Mouse (Mus musculus) T-cell, adult 2 months (primary cell): ENCODE measurements around the gene Fcer2a.

Experiments
- DNase-seq: peaks from one replicate; pipeline ENCODE4 v3.0.0; 2022; ENCODE audit warnings: low spot score

Gene Fcer2a

GRCm38 (mm10) chr8:3694121-3694520 lies at the start of gene Fcer2a:
Fcer2a (minus strand) TSS chr8:3694175.
- DNase-seq, result no peak

GRCm38 (mm10) chr8:3736947-3737346 lies 43.0 kb upstream of the Fcer2a start:
- DNase-seq, result no peak

GRCm38 (mm10) chr8:3735599-3735998 lies 41.6 kb upstream of the Fcer2a start:
- DNase-seq, result no peak

- no peak for DNase-seq
Measured at GRCm38 (mm10) chr8:3734084-3734483, 40.1 kb upstream of the Fcer2a start.

DNA sequence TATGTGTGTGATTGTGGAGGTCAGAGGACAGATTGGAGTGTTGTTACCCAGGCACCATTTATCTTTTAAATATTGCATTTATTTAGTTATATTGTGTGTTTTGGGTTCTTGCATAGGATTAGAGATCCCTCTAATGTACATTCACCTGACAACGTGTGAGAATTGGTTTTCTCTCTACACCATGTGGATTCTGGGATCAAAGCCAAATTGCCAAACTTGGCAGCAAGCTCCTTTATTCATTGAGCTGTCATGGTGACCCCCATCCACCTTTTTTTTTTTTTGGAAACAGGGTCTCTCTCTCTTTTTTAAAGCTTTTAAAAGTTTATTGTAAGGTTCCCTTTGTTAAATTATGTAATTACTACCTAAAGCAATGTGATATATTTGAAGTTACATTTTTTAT lies 27.1 kb upstream of the Fcer2a start:
- DNase-seq, result no peak

DNA sequence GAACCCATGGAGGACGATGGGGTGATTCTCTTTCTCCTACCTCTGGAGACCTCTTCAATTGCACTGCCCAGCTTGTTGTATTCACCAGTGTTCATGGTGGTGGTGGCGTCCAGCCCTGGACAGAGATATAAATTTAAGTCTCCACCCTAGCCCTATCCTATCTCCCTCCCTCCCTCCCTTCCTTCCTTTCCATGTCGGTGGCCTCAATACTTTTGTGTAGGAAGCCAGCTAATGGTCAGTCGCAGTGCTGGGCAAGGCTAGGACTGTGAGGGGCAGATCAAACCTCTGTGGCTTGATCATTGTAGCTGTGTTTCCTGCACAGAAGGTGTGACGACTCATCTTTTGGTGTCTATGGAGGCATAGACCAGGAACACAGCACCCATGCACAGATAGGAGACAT lies 26.6 kb upstream of the Fcer2a start, which contains the start of gene Clec4g:
Gene Clec4g (minus strand): TSS at position 101 of the 400 bp plus-strand sequence.
- no peak for DNase-seq

- DNase-seq, result peak; percentile 54
Measured at GRCm38 (mm10) chr8:3718559-3718958, 24.6 kb upstream of the Fcer2a start.

GRCm38 (mm10) chr8:3717321-3717954 lies 23.5 kb upstream of the Fcer2a start:
- no peak for DNase-seq

DNA sequence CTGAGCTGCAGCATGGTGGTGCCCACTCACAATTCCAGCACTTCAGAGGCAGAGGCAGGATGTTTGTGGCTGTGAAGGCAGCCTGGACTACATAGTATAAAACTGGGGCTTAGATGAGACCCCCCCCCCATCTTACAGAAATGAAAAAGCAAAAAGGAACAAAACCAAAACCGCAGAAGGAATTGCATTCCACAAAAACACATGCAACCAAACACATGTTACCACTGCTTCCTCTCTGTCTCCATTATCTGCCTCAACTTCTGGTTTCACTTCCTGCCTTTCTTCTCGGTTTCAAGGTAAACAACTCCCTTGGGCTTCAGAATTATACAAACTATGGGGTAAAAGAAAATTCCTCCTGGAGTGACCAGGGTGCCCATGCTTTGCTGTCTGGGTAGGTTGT lies 17.7 kb upstream of the Fcer2a start:
- DNase-seq, result peak; percentile 9

DNA sequence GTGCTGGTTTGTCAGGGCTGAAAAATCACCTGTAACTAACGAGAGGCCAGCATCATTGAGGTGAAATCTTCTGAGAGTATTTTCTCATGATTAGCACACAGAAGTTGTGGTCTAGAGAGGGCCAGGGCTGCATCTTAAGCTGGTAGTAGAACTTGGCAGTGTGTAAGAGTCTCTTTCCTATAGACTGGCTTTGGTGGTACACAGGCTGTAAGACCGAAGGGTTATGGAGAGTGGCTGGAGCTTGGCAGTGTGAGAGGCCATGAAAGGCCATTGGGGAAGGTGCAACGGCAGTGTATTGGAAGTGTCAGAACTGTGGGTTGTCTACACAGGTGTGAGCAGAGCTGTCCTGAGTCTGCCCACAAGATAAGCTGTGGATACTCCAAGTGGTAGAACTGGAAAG lies 16.3 kb upstream of the Fcer2a start:
- DNase-seq, result no peak

GRCm38 (mm10) chr8:3707611-3708010 lies 13.6 kb upstream of the Fcer2a start:
- no peak for DNase-seq

DNA sequence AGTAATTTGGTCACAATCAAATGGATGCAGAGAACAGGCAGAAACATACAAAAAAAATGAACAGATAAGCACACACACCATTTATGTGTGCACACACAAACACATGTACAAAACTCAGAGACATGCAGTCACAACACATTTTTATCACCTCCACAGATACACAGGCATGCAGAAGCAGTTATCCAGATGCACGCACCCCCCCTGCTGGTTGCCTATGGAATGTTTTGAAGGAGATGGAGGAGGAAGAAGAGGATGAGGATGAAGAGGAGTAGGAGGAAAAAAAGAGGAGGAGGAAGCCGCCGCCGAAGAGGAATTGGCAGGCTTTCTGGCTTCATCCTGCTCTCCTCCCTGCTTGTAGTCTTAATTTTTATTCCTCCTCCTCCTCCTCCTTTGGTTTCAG lies 11.7 kb upstream of the Fcer2a start:
- DNase-seq, result no peak

DNA sequence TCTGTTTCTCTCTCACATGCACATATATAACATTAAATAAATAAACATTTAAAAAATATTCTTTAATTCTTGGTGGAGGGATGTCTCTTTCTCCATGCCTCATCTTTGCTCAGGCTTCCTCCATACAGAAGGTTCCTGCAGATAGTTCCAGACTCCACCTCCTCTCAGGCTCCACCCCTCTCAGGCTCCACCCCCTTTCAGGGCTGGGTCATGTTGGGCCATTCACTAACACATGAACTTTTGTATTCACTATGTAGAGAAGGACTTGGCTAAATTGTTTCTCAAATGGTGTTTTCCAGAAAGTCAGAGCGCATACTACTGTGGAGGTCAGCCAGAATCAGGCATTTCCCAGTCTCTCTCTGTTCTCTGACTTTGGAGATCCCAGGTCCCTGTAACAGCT lies 7.5 kb upstream of the Fcer2a start:
- DNase-seq, result no peak

GRCm38 (mm10) chr8:3690774-3691173 lies 3.2 kb downstream of the Fcer2a start:
- no peak for DNase-seq

DNA sequence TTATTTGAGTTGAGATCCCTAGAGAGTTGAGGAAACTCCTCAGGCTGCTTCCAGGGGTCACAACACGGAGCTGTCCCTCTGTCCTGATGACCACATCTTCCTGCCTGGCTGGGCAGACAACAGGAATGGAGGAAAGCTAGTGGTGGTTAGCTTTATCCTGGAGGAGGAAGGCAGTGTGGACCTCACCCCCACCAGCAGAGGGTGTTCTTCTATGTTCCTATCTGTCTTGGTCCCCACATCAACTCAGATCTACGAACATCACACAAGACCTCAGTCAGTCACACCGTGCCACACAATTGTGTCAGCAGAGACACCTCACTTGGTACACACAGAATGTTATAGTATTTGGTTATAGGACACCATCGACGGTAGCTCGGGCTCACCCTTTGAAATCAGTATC lies 6.4 kb downstream of the Fcer2a start:
- no peak for DNase-seq

GRCm38 (mm10) chr8:3685422-3685821 lies 8.6 kb downstream of the Fcer2a start:
- no peak for DNase-seq

GRCm38 (mm10) chr8:3684530-3684929 lies 9.4 kb downstream of the Fcer2a start:
- DNase-seq, result no peak

- no peak for DNase-seq
Measured at GRCm38 (mm10) chr8:3683408-3684176, 10.4 kb downstream of the Fcer2a start.

GRCm38 (mm10) chr8:3682435-3682834 lies 11.5 kb downstream of the Fcer2a start:
- DNase-seq, result no peak

DNA sequence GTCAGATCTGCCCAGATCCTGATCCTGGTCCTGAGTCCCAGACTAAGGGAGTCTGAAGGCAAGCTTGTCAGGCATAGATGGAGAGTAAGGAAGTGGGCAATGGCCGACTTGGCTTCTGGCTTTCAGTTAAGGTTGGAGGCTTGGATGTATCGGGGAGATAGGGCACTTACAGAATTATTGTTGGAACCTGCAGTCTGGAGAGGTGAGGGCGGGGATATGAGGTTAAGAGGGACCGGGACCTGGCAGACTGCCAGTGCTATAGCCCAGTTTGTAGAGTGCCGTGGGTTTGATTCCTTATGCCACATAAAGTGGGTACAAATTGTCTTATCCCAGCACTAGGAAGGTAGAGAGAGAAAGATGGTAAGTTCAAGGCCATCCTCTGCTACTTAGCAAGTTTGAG lies 14.3 kb downstream of the Fcer2a start:
- no peak for DNase-seq

DNA sequence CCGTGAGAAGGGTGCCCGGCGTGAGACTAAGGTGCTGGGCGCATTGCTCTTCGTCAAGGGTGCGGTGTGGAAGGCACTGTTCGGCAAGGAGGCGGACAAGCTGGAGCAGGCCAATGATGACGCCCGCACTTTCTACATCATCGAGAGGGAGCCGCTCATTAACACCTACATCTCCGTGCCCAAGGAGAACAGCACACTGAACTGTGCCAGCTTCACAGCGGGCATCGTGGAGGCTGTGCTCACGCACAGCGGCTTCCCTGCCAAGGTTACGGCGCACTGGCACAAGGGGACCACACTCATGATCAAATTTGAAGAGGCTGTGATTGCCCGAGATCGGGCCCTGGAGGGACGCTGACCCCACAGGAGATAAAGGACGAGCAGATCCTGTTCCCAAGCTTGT lies 14.7 kb downstream of the Fcer2a start:
- no peak for DNase-seq

- no peak for DNase-seq
Measured at GRCm38 (mm10) chr8:3678831-3679230, 15.1 kb downstream of the Fcer2a start.

DNA sequence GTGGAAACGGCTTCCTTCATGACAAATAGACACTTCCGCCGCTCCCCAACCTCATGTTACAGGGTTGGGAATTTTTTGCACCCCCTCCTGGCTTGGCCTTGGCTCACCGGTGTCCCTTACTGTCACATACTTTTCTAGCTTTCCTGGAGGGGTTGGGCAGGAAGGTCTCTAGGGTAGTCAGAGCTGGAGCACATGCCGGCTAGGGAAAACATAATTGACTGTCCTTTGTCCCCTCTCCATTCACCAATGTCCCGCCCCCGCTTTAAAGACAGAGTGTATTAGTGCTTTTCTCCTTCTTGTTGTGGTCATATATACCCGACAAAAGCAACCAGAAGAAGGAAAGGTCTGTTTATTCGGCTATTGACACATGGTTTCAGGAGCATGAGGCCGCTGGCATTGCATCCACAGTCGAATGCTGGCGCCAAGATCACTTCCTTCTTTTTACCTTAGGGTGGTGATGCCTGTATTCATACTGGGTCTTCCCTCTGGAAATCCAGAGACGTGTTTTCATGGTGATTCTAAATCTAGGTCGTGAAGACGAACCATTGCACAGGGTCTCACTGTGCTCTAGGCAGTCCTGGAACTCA lies 16.9 kb downstream of the Fcer2a start:
- DNase-seq, result no peak
